Mouse (Mus musculus): ENCODE measurements around the gene Col25a1. TPM values are rescaled to one million over a fixed set of nuclear protein-coding genes. Genes with fewer than 3 reads are reported as not detected.
A peak's percentile ranks its signal among the peaks of the same experiment; 100 is the strongest.

The Col25a1 gene
- total RNA-seq, 1 experiment from 2014 or later = 0.15 TPM

- ATAC-seq (replicated peaks in 1 of 2; ENCODE audit: insufficient read depth in 1 of 2, low FRiP score in 2 of 2, low TSS enrichment in 1 of 2, low read depth in 1 of 2, poor library complexity in 2 of 2, severe bottlenecking in 2 of 2) = no peak
These were observed 249.1 kb downstream of the Col25a1 start for GRCm38 (mm10) chr3:130380299-130380845.

GRCm38 (mm10) chr3:130381691-130382090 is 250.4 kb downstream of the Col25a1 start:
- ATAC-seq (replicated peaks in 1 of 2; ENCODE audit: insufficient read depth in 1 of 2, low FRiP score in 2 of 2, low TSS enrichment in 1 of 2, low read depth in 1 of 2, poor library complexity in 2 of 2, severe bottlenecking in 2 of 2) = no peak

DNA sequence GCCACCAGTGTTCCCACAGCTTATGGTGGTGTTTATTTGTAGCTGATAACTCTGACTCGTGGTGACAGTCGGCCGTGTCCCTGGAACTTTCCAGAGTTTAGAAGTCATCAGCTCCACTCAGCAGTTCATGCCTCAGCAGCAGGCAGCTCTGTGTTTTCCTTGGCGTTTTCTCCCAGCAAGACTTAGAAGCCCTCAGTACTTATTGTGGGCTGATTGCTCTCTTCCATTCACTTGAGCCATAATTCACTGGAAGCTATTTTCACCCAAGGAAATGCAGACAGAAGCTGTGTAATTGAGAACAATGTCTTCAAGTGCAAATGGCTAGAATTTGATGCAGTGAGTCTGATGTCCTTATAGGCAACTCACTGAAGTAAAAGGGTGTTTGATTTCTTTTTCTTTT is 254.6 kb downstream of the Col25a1 start:
- no peak for ATAC-seq (replicated peaks in 1 of 2; ENCODE audit: insufficient read depth in 1 of 2, low FRiP score in 2 of 2, low TSS enrichment in 1 of 2, low read depth in 1 of 2, poor library complexity in 2 of 2, severe bottlenecking in 2 of 2)

DNA sequence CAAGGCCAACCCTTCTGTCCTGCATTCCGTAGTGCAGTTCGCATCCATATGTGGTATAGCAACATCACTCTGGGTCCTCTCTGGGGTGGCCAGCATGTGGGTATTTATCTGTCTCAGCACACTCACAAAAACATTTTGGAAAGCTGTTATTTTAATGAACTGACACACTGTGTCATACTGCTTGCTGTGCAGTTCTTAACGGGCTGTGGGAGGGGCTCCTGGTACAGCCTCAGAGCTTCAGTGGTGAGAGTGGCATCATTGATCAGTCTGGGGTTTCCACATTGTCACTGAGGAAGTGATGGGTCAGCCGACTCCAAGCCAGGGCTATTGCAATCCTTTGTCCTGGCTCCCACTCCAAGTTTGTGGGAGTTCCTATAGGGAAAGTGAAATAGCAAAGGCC is 255.9 kb downstream of the Col25a1 start:
- no peak for ATAC-seq (replicated peaks in 1 of 2; ENCODE audit: insufficient read depth in 1 of 2, low FRiP score in 2 of 2, low TSS enrichment in 1 of 2, low read depth in 1 of 2, poor library complexity in 2 of 2, severe bottlenecking in 2 of 2)

GRCm38 (mm10) chr3:130389261-130389975 is 258.1 kb downstream of the Col25a1 start:
- ATAC-seq (replicated peaks in 1 of 2; ENCODE audit: insufficient read depth in 1 of 2, low FRiP score in 2 of 2, low TSS enrichment in 1 of 2, low read depth in 1 of 2, poor library complexity in 2 of 2, severe bottlenecking in 2 of 2) = no peak

DNA sequence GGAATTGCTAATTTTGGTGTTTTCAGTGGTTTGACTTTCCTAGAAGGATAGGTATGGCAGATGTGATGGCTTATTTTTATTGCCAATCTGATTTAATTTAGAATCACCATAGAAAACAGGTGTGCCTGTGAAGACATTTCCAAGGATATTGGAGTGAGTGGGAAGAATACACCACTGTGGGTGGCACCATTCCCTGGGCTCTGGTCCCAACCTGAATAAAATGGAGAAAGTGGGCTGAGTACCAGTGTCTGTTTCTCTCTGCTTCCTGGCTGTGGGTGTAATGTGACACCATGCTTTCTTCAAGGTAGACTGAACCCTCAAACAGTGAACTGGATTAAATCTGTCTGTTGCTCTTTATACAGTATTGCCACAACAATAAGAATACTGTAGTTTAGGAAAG is 265.3 kb downstream of the Col25a1 start:
- no peak for ATAC-seq (replicated peaks in 1 of 2; ENCODE audit: insufficient read depth in 1 of 2, low FRiP score in 2 of 2, low TSS enrichment in 1 of 2, low read depth in 1 of 2, poor library complexity in 2 of 2, severe bottlenecking in 2 of 2)

DNA sequence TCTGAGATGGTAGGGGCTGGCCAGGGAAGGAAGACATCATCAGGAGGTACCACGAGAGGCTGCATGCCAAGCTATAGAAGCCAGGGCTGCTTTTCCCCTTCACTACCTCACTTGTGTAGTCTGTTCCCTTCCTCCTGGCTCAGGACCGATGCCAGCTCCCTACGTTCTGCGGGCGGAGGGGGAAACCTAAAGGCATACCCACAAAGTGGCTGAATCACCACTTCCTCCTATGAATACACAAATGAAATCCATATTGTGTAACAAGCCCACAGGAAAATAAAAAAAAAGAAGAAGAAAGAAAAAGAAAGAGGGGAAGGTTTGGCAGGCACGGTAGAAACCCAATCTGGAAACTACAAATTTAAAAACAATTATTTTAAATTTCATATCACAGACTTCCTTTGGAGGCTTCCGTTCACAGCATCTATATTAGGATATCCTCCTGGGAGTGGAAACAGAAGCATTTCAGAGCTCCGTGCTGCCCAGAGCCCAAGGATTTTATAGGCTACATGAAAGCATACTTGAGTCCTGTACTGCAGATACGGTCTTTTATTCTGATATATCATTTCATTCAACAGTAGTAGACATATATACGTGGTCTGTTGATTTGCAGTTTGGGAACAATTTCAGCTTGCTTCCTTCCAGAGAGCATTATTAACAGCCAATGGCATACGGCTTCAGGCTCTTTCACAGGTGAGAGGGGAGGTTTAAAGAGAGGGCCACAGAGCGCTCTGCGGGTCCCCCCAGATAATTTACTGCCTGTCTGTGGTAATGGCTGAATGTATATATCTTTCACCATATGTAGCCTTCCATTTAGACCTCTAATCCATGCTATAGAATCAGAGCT is 269.6 kb downstream of the Col25a1 start:
- peak; percentile 92 to 96 for ATAC-seq (replicated peaks in 1 of 2; ENCODE audit: insufficient read depth in 1 of 2, low FRiP score in 2 of 2, low TSS enrichment in 1 of 2, low read depth in 1 of 2, poor library complexity in 2 of 2, severe bottlenecking in 2 of 2)

DNA sequence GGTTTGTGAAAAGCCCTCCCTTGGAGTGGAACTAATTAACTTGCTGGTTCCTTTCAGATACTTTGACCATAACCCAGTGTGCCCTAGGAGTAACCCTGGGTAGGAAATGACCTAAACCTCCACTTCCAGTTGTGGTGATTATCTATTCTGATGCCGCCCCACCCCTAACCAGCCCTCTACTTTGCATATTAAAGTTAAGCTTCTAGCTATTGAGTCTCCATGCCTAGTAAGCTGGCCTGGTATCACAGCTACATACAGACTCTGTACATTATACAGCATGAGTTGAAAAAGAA is 270.2 kb downstream of the Col25a1 start:
- peak; percentile 34 to 38; a peak in 2 of 4 replicates for ATAC-seq (replicated peaks in 1 of 2; ENCODE audit: insufficient read depth in 1 of 2, low FRiP score in 2 of 2, low TSS enrichment in 1 of 2, low read depth in 1 of 2, poor library complexity in 2 of 2, severe bottlenecking in 2 of 2)

- ATAC-seq (replicated peaks in 1 of 2; ENCODE audit: insufficient read depth in 1 of 2, low FRiP score in 2 of 2, low TSS enrichment in 1 of 2, low read depth in 1 of 2, poor library complexity in 2 of 2, severe bottlenecking in 2 of 2) = no peak
These were observed 273.5 kb downstream of the Col25a1 start for GRCm38 (mm10) chr3:130404525-130405409.

DNA sequence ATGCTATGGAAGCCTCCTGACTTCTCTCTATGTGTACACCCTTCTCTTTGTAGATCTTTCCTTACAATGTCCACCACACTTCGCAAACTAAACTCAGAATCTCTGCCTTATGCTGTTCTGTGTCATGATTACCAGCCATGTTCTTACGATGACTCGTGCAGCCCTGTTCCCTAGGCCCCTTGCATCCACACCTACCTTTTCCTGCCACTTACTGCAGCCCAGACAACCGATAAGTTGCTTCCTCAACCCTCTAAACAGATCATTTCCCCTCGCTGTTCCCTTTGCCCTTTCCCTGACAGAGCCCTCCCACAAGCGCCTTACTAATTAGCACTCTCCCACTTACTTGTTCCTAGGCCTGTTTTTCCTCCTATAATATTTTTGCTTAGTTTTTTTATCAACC is 275.9 kb downstream of the Col25a1 start:
- ATAC-seq (replicated peaks in 1 of 2; ENCODE audit: insufficient read depth in 1 of 2, low FRiP score in 2 of 2, low TSS enrichment in 1 of 2, low read depth in 1 of 2, poor library complexity in 2 of 2, severe bottlenecking in 2 of 2) = peak; percentile 56

GRCm38 (mm10) chr3:130413239-130413638 is 281.9 kb downstream of the Col25a1 start:
- ATAC-seq (replicated peaks in 1 of 2; ENCODE audit: insufficient read depth in 1 of 2, low FRiP score in 2 of 2, low TSS enrichment in 1 of 2, low read depth in 1 of 2, poor library complexity in 2 of 2, severe bottlenecking in 2 of 2) = peak in 1 of 2 experiments; percentile 53; a peak in 1 of 4 replicates

DNA sequence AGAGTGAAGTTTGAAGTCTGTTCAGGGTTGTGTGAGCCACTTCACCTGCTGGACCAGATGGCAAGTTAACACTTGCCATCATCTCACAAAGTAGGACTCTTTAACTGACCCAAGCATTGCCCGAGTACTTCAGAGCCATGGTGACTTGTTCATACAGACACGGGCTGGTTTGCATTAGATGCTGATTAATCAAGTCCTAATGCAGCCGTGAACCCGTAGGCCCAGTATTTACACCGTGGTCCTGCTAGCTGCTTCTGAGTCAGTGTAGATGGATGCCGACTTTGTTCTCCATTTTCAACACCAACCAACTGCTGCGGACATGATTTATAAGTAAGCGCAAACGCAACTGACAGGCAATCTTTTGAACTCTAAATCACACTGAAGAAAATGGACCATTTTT is 287.6 kb downstream of the Col25a1 start:
- no peak for ATAC-seq (replicated peaks in 1 of 2; ENCODE audit: insufficient read depth in 1 of 2, low FRiP score in 2 of 2, low TSS enrichment in 1 of 2, low read depth in 1 of 2, poor library complexity in 2 of 2, severe bottlenecking in 2 of 2)

DNA sequence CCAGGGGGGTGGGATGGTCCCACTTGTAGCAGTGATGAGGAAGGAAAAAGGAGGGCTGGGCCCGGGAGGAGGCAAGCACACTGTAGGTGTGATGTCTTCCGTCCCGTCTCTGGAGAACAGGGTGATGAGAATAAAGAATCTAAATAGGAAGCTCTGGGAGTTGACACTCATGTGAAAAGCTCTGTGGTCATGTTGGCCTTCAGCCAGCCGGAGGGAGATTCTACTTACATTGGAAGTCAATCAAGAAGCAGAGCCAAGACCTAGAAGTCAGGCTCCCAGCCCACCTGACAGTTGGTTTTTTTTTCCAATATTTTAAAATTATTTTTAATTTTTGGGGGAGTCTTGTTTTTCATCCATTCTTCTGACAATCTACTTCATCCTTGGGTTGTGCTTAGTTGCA is 297.5 kb downstream of the Col25a1 start:
- no peak; a peak in 1 of 4 replicates for ATAC-seq (replicated peaks in 1 of 2; ENCODE audit: insufficient read depth in 1 of 2, low FRiP score in 2 of 2, low TSS enrichment in 1 of 2, low read depth in 1 of 2, poor library complexity in 2 of 2, severe bottlenecking in 2 of 2)

DNA sequence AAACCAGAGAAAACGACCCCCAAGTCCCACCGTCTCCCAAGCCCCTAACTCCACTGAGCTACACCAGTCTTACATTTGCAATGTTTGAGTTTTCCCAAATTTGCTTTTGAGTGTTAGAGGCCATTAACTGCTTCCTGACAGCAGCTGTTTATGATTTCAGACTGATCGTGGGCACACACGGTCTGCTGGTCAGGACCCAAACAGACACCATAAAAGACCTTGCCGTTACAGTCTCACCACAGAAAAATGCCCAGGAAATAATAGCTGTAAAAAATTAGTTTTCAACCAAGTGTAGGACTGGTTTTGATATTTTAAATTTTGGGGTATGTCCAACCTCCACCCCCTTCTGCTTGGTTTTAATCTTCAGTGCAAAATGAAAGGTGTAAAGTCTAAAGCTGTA is 298.8 kb downstream of the Col25a1 start:
- ATAC-seq (replicated peaks in 1 of 2; ENCODE audit: insufficient read depth in 1 of 2, low FRiP score in 2 of 2, low TSS enrichment in 1 of 2, low read depth in 1 of 2, poor library complexity in 2 of 2, severe bottlenecking in 2 of 2) = no peak

GRCm38 (mm10) chr3:130432818-130433217 is 301.5 kb downstream of the Col25a1 start:
- ATAC-seq (replicated peaks in 1 of 2; ENCODE audit: insufficient read depth in 1 of 2, low FRiP score in 2 of 2, low TSS enrichment in 1 of 2, low read depth in 1 of 2, poor library complexity in 2 of 2, severe bottlenecking in 2 of 2) = no peak; a peak in 1 of 4 replicates

DNA sequence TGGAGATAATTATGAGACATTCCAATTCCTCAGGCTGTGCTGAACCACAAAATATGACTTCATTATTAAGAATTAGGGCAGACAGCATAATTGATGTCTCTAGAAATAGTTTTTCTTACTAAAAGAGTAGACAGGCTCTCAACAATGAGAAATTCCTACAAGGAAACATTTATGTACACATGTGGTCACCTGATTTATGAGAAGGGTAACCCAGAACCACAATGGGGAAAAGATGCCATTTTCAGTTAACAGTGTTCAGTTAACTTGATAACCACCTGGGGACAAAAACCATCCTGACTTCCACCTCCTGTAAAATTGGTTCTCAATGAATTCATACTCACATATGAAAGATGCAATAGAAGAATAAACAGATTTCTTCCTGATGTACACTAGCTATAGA is 305.7 kb downstream of the Col25a1 start:
- peak; percentile 58 to 81 for ATAC-seq (replicated peaks in 1 of 2; ENCODE audit: insufficient read depth in 1 of 2, low FRiP score in 2 of 2, low TSS enrichment in 1 of 2, low read depth in 1 of 2, poor library complexity in 2 of 2, severe bottlenecking in 2 of 2)

GRCm38 (mm10) chr3:130439767-130440166 is 308.5 kb downstream of the Col25a1 start:
- no peak for ATAC-seq (replicated peaks in 1 of 2; ENCODE audit: insufficient read depth in 1 of 2, low FRiP score in 2 of 2, low TSS enrichment in 1 of 2, low read depth in 1 of 2, poor library complexity in 2 of 2, severe bottlenecking in 2 of 2)

- ATAC-seq (replicated peaks in 1 of 2; ENCODE audit: insufficient read depth in 1 of 2, low FRiP score in 2 of 2, low TSS enrichment in 1 of 2, low read depth in 1 of 2, poor library complexity in 2 of 2, severe bottlenecking in 2 of 2) = no peak
These were observed 309.4 kb downstream of the Col25a1 start for GRCm38 (mm10) chr3:130440689-130441088.

All from hematopoietic stem cell, adult 5-6 weeks (primary cell).